Mouse (Mus musculus) heart, postnatal 10 days (tissue): ENCODE measurements around the gene Txnrd2. TPM values are rescaled to one million over a fixed set of nuclear protein-coding genes. Genes with fewer than 3 reads are reported as not detected.

ENCODE experiments used
- DNase-seq, 2 experiments: peaks; one replicate each; pipeline ENCODE4 v3.0.0; 2021
- intact Hi-C: fragments of 180-260 bp; cut with DNase I; formaldehyde crosslinking; loops from one replicate; pipeline ENCODE4 v1.15.1; 2025
- total RNA-seq, 2 experiments: library from RNA; stranded (reverse); gene quantifications; 2 replicates each; pipeline ENCODE4 v1.2.3; 2021

The Txnrd2 gene
- total RNA-seq, 2 experiments from 2014 or later: 30.0 to 32.0 TPM

- intact Hi-C loops: no loop called here
- no peak for DNase-seq
These were observed 13.0 kb upstream of the Txnrd2 start for GRCm38 (mm10) chr16:18413032-18413816.

GRCm38 (mm10) chr16:18416094-18416761, 10.0 kb upstream of the Txnrd2 start:
- peak; percentile 80 to 84 for DNase-seq
- intact Hi-C loops: no loop called here

GRCm38 (mm10) chr16:18416837-18417236, 9.3 kb upstream of the Txnrd2 start:
- intact Hi-C loops: no loop called here
- peak in 1 of 2 experiments; percentile 20 for DNase-seq

GRCm38 (mm10) chr16:18417491-18417890, 8.7 kb upstream of the Txnrd2 start:
- DNase-seq: no peak
- intact Hi-C loops: no loop called here

GRCm38 (mm10) chr16:18418756-18419602, 7.2 kb upstream of the Txnrd2 start:
- intact Hi-C loops: no loop called here
- DNase-seq: peak in 1 of 2 experiments; percentile 1

- intact Hi-C loops: no loop called here
- no peak for DNase-seq
These were observed 6.6 kb upstream of the Txnrd2 start for GRCm38 (mm10) chr16:18419603-18420026.

GRCm38 (mm10) chr16:18420571-18420970, 5.6 kb upstream of the Txnrd2 start:
- DNase-seq: no peak
- intact Hi-C loops: no loop called here

- intact Hi-C loops: no loop called here
- no peak for DNase-seq
These were observed 2.8 kb upstream of the Txnrd2 start for GRCm38 (mm10) chr16:18423203-18423914.

- intact Hi-C loops: no loop called here
These were observed 2.3 kb upstream of the Txnrd2 start for GRCm38 (mm10) chr16:18423915-18424265.

GRCm38 (mm10) chr16:18424364-18425045, 1.7 kb upstream of the Txnrd2 start:
- DNase-seq: no peak
- intact Hi-C loops: loop anchor here (5.0 kb wide), 1 partner anchor 77 kb away; the partner anchor contains the start of genes Arvcf and Tango2

More at GRCm38 (mm10) chr16:18423915-18424265, 2.3 kb upstream of the Txnrd2 start:
- DNase-seq: no peak

GRCm38 (mm10) chr16:18425475-18426214, 539 bp upstream of the Txnrd2 start:
- intact Hi-C loops: loop anchor here (5.0 kb wide), 1 partner anchor 78 kb away; the partner anchor contains the start of genes Arvcf and Tango2

GRCm38 (mm10) chr16:18426802-18427280, 657 bp downstream of the Txnrd2 start, which contains the start of gene Comt:
TSS of gene Comt (minus strand) at chr16:18426852.
- intact Hi-C loops: loop anchor here (5.0 kb wide), 1 partner anchor 80 kb away; the partner anchor contains the start of genes Arvcf and Tango2
- DNase-seq: no peak

More at GRCm38 (mm10) chr16:18425475-18426214, 539 bp upstream of the Txnrd2 start:
- DNase-seq: peak in 1 of 2 experiments; percentile 28

- no peak for DNase-seq
These were observed 1.9 kb downstream of the Txnrd2 start for GRCm38 (mm10) chr16:18428011-18428515.

GRCm38 (mm10) chr16:18428516-18429042, 2.4 kb downstream of the Txnrd2 start:
- intact Hi-C loops: loop anchor here (5.0 kb wide), 1 partner anchor 81 kb away; the partner anchor contains the start of genes Arvcf and Tango2
- no peak for DNase-seq

More at GRCm38 (mm10) chr16:18428011-18428515, 1.9 kb downstream of the Txnrd2 start:
- intact Hi-C loops: loop anchor here (5.0 kb wide), 1 partner anchor 81 kb away; the partner anchor contains the start of genes Arvcf and Tango2

- intact Hi-C loops: loop anchor here (5.0 kb wide), 1 partner anchor 82 kb away; the partner anchor contains the start of genes Arvcf and Tango2
- no peak for DNase-seq
These were observed 3.5 kb downstream of the Txnrd2 start for GRCm38 (mm10) chr16:18429641-18430040.

- intact Hi-C loops: no loop called here
These were observed 4.5 kb downstream of the Txnrd2 start for GRCm38 (mm10) chr16:18430641-18431212.

GRCm38 (mm10) chr16:18433341-18433920, 7.2 kb downstream of the Txnrd2 start:
- DNase-seq: no peak
- intact Hi-C loops: no loop called here

More at GRCm38 (mm10) chr16:18430641-18431212, 4.5 kb downstream of the Txnrd2 start:
- no peak for DNase-seq
